Mouse (Mus musculus) lung, adult 2 months (tissue): ENCODE measurements at regions not wholly inside any gene's neighbourhood (a gene's known extent, or its start where the extent isn't known, plus 50 kb on each side); places are given as distances from the start of the nearest gene placed in this dataset.

ENCODE experiments used
- DNase-seq: peaks from one replicate; pipeline ENCODE4 v3.0.0; 2022
- H3K4me1 ChIP-seq: fragments of 200-500 bp; 2 replicates; pipeline ENCODE4 v1.6.1; 2011; ENCODE audit warnings: low read length; ENCODE audit not compliant: control insufficient read depth, insufficient read depth
- H3K4me3 ChIP-seq: fragments of 200-500 bp; replicated peaks from 2 replicates; pipeline ENCODE3; 2011; ENCODE audit warnings: low read depth, mild to moderate bottlenecking, control low read depth, low read length; ENCODE audit errors: extremely low read depth
- CTCF ChIP-seq: fragments of 200-500 bp; IDR thresholded peaks from 2 replicates; pipeline ENCODE4 v1.5.1; 2011; ENCODE audit warnings: mild to moderate bottlenecking, low read length, control low read depth; ENCODE audit not compliant: insufficient read depth
- POLR2A ChIP-seq: fragments of 200-500 bp; IDR thresholded peaks from 2 replicates; pipeline ENCODE4 v1.6.1; 2011; ENCODE audit warnings: low read depth, mild to moderate bottlenecking, control low read depth, low read length, borderline replicate concordance; ENCODE audit errors: extremely low read depth
- WGBS: fragments of 180-500 bp; shearing (Covaris S2); methylation state at CpG from one replicate; pipeline ENCODE4 v1.1.7; 2018; 5-methylcytosine and 5-hydroxymethylcytosine counted together

DNA sequence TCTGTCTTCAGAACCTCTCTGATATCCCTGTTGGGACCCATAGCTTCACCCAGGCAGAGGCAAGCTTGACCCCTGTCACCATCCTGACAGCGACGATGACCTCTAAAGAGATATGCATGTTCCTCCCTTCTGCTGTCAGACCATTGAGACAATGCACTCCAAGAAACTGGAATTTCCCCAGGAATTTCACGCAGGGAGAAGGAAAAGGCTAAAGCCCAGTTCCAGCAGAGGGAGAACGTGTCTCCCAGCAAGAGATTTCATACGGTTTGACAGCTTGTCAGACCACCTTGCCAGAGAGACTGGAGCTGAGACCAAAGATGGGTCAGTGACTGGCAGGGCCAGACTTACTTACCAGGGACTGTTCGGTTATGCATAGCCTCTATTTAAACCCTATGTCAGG is 167.9 kb downstream of the Rplp1 start:
- H3K4me3 ChIP-seq = no peak overlapping the region
- no peaks in the 10 kb centered on the region for H3K4me1 ChIP-seq
- WGBS = 76% methylated on average over 6 of the region's 6 CpGs
- no peak for TF ChIP-seq POLR2A
- no peak for TF ChIP-seq CTCF
- no peak for DNase-seq

DNA sequence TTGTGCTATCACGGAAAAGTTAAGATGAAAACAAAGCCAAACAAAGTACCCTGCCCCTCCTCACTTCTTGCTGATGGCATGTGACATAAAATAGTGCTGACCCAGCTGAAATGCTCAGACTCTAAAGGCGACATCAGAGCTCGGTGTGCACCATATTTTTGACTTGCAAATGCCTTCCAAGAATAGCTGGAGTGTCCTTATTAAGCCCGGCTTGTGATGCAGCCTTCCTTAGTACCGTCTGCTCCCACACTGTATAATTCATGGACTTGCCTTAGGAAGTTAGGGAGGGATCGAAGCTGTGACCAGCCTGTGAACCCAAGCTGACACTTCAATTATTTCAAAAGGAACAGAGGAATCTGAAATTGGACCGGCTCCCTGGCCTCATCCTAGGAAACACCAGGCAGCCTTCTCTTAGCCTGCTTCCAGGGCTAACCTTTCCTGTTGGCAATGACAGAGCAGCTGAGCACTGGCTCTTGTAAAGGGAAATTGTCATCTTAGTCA is 169.0 kb downstream of the Rplp1 start:
- Histone ChIP-seq H3K4me1 (no peaks in the 10 kb centered on the region), H3K4me3 (no peak overlapping the region)
- TF ChIP-seq POLR2A (no peak), CTCF (no peak)
- no peak for DNase-seq
- WGBS = 49% methylated on average over 7 of the region's 7 CpGs

DNA sequence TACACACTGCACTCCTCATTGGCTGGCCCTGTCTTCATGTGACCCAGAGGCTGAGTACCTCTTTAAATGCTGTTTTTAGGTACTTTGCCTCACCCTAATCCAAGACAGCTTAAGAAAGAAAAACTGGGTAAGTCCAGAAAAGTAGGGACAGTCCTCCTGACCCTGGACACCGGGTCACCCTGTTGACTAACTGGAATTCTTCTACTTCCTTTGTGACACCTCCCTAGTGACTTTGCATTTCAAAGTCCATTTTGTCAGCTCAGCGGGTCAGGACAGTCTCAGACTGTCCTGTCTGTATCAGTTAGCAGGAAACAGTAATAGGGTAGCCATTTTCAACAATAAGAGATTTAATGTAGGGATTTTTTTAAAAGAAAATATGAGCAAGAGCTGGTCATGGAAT is 180.8 kb downstream of the Rplp1 start:
- 62% methylated on average over 2 of the region's 2 CpGs for WGBS
- no peaks in the 10 kb centered on the region for H3K4me1 ChIP-seq
- TF ChIP-seq POLR2A (no peak), CTCF (no peak)
- DNase-seq = no peak
- H3K4me3 ChIP-seq = no peak overlapping the region

DNA sequence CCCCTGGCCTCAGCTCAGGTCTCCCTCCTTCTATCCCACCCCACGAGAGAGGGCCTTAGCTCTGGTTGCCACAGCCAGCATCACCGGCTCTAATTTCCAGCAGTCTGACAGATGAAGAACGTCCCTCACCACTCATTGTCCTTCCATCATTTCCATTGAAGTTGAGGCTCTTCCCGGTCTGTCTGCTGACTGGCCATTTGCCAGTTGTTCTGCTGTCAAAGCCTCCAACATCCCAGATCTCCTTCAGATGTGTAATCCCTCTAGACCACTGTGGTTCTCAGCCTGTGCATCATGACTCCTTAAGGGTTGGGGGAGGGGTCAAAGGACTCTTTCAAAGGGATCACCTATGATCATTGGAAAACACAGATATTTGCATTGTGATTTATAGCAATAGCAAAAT is 181.6 kb downstream of the Rplp1 start:
- DNase-seq = no peak

DNA sequence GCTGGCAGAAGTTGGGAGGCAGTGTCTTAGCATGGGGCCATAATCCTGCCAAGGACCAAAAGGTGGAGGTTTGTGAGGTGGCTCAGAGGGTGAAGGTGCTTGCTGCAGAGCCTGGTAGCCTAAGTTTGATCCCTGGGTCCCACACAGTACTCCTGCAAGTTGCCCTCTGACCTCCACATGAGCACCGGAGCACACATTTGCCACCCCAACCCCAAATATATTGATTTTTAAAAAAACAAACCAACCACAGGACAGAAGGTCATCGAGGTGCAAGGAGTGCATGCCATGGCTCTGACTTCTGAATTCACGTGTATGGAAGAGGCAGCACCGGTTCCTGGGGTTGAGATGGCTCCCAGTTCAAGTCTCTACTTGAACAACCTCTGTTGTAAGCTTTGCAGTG is 186.2 kb downstream of the Rplp1 start:
- TF ChIP-seq POLR2A (no peak), CTCF (no peak)

More for the DNA sequence above, 181.6 kb downstream of the Rplp1 start:
- H3K4me1 ChIP-seq = no peaks in the 10 kb centered on the region
- H3K4me3 ChIP-seq = no peak overlapping the region
- WGBS = 61% methylated on average over 4 of the region's 4 CpGs
- no peak for TF ChIP-seq POLR2A
- TF ChIP-seq CTCF = no peak

DNA sequence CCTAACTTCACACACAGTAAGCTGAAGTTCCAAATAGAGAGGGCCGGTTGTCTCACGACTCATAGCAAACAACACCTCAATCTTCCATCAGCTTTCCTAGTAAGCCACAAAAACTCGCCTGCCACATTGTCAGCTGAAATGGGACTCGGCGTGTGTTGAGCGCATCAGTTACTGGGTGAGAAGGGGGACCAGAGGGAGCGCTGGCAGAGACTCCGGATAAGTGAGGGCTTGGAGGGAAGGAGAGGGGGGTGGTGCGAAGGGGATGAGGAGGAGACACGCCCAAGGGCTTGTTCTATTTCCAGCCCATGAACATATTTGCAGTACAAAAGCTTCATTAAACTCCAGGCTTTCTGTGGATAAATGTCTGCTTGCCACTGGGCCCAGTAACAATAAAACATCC is 186.7 kb downstream of the Rplp1 start:
- TF ChIP-seq POLR2A = no peak
- no peak for DNase-seq
- Histone ChIP-seq H3K4me3 (no peak overlapping the region), H3K4me1 (no peaks in the 10 kb centered on the region)
- 68% methylated on average over 10 of the region's 10 CpGs for WGBS

More for the DNA sequence above, 186.2 kb downstream of the Rplp1 start:
- Histone ChIP-seq H3K4me3 (no peak overlapping the region), H3K4me1 (no peaks in the 10 kb centered on the region)
- no peak for DNase-seq
- WGBS = 85% methylated on average over 4 of the region's 4 CpGs

DNA sequence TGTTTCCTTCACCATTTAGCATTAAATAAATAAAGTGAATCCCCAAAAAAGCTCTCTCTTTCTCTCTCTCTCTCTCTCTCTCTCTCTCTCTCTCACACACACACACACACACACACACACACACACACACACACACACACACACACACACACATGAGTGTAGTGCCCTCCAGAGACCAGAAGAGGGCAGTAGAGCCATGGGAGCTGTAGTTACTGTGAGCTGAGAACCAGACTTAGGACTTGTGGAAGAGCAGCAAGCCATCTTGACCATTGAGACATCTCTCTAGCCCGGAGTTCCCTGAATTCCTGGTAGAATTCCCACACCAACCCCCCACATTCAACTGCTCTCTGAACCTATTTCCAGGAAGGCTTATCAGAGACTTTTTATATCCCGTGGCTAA is 190.3 kb downstream of the Rplp1 start:
- no peak for DNase-seq
- TF ChIP-seq CTCF = 0 out of 2 replicates have a peak, but pooled peaks have one; percentile 4
- no peak for TF ChIP-seq POLR2A
- Histone ChIP-seq H3K4me3 (no peak overlapping the region), H3K4me1 (no peaks in the 10 kb centered on the region)
- WGBS = 87% methylated on average over 2 of the region's 2 CpGs

DNA sequence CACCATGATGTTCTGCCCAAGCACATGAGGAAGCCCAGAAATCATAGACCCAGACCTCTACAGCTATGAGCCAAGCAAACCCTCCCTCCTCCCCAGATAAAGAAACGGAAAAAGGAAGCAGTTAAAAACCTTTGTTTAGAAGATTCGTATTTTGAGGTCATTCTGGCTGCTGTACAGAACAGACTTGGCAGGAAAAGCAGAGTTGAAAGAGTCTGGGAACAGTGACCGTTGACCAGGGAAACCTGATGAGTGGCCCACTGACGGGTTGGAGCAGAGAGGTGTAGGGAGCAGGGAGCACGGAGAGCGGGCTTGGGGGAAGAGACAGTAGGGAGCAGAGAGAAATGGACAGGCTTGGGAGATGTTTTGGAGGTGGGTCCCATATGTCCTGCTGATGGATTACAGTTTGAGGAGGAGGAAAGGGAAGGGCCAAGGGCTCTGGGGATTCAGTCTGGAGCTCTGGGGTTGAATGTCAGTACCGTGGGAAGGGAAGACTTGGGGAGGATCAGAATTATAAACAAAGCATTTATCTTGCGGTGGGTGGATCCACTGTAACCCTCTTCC is 191.2 kb downstream of the Rplp1 start:
- no peaks in the 10 kb centered on the region for H3K4me1 ChIP-seq
- TF ChIP-seq CTCF = no peak
- TF ChIP-seq POLR2A = no peak
- no peak overlapping the region for H3K4me3 ChIP-seq
- DNase-seq = no peak
- 25% methylated on average over 8 of the region's 8 CpGs for WGBS

DNA sequence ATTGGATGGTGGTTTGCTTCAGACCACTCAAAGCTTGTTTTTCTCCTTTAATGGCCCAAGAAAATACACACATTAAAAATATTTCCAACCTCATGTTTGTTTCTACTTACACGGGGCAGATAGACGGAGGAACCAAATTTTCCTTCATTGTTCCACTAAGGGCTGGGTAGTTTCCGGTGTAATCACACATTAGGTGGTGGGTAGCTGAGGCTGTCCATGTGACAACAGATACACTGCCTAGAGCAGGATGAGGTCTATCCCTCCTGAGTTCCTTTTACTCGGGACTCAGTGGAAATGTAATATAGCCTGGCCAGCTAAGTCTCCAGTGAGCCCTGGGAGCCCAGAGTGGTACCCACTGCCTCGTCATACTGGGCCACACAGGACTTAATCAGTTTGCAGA is 192.5 kb downstream of the Rplp1 start:
- 89% methylated on average over 5 of the region's 5 CpGs for WGBS
- no peaks in the 10 kb centered on the region for H3K4me1 ChIP-seq
- no peak for DNase-seq
- no peak for TF ChIP-seq POLR2A
- TF ChIP-seq CTCF = no peak
- H3K4me3 ChIP-seq = no peak overlapping the region

DNA sequence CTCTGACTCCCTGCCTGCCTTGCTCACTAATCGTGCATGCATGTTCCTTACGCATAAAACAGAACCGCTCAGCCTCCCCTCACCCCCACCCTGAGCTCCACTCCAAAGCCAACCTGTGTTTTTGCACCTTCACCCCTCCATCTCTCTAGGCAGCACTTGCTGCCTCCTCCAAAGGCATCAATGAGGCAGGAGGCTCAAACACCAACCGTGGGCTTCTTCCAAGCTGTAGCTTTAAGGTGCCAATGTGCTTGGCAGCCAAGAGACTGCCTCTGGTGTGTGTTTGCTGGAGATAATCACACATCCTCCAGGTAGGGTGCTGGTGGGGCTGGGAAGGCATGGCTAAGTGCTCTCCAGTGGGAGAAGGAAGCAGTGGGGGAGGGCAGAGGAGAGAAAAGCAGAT is 193.3 kb downstream of the Rplp1 start:
- no peak for DNase-seq
- Histone ChIP-seq H3K4me3 (no peak overlapping the region), H3K4me1 (no peaks in the 10 kb centered on the region)
- TF ChIP-seq POLR2A = no peak
- TF ChIP-seq CTCF = no peak
- 85% methylated on average over 4 of the region's 4 CpGs for WGBS
